Mouse (Mus musculus): ENCODE results near the gene 4930442H23Rik.
"Not testable (repeated sequence)": the region's sequence is repeated elsewhere in the genome, so short reads cannot be mapped to it uniquely, and the experiment has no call there.

The 4930442H23Rik gene

DNA sequence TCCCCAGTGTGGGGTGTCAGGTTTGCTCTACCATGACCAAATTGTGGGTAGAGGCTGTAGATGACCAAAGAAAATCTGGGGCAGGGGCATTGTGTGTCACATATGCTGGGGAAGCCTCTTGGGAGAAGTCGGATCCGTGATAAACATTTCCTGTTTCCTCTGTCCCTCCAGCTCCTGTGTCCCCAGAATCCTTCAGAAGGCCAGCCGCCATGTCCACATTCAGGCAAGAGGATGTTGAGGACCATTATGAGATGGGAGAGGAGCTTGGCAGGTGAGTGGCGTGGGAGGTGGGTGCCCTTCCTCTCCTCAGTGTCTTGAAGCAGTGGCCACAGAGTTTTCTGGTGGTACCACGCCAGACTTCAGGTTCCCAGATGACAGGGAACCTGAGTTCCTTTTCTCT is at the start of gene 4930442H23Rik:
TSS of gene 4930442H23Rik (minus strand) at position 45 of the 400 bp plus-strand sequence.
- no peak for DNase-seq (ENCODE audit: low spot score in 2 of 2)

DNA sequence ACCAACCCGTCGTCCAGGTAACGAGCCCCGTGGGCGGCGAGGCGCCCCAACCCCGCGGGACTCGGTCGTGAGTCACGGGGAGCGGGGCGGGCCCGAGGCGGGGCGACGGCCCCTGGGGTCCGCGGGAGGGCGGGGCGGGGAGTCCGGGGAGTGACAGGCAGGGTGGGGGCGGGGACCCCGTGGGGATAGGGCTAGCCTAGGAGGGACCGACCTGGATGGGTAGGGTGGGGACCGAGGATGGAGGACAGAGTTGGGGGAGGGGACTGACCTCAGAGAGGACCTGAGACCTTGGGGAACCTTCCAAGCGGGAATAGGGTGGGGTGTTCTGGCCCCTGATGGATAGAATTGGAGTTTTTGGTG is 49.6 kb upstream of the 4930442H23Rik start:
- no peak for DNase-seq (ENCODE audit: low spot score in 2 of 2)

DNA sequence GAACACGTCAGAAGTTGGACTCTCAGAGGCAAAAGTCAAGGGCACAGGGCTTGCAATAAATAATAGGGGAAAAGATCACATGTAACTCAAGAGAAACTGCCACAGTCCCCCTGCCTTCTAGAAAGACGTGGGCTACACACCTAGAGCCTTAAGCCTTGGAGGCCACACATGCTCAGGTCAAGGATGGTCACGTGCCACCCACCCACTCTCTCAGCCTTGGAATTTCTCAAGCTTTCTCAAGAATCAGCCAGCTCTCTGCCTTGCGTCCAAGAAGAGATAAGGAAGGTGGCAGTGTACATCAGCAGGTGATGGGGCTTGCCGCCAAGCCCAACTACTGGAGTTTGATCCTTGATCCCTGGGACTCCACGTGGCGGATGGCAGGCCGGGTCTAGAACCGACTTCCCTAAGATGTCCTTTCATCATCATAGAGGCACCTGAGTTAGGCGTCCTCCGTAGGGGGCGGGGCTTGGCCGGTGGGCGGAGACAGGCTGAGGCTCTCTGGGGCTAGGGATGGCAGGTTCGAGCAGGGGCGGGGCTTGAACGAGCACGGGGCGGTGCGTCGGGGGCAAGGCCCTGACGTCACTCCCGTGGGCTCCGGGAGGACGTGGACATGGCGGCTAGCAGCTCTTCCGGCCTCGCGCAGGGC is 49.1 kb upstream of the 4930442H23Rik start, which contains the start of gene Zfr2:
TSS of gene Zfr2 (plus strand) at position 576 of the 646 bp plus-strand sequence.
- DNase-seq (ENCODE audit: low spot score in 2 of 2) = peak; percentile 90 to 93

DNA sequence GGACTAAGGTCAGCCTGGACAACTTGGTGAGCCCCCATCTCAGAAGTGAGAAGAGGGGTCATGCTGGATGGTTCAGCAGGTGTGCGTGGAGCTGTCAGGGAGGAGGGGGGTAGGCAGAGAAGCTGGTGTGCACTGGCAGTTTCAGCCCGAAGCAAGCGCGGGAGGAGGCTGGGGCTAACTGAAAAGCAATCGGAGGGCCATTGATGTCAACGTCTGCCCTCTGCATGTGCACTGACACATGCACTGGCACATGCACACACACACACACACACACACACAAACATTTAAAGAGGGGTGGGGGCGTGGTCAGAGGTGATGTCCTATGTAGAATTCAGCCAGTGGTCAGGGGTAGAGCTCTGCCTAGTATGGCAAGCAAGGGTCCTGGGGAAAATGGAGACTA is 47.8 kb upstream of the 4930442H23Rik start:
- no peak for DNase-seq (ENCODE audit: low spot score in 2 of 2)

DNA sequence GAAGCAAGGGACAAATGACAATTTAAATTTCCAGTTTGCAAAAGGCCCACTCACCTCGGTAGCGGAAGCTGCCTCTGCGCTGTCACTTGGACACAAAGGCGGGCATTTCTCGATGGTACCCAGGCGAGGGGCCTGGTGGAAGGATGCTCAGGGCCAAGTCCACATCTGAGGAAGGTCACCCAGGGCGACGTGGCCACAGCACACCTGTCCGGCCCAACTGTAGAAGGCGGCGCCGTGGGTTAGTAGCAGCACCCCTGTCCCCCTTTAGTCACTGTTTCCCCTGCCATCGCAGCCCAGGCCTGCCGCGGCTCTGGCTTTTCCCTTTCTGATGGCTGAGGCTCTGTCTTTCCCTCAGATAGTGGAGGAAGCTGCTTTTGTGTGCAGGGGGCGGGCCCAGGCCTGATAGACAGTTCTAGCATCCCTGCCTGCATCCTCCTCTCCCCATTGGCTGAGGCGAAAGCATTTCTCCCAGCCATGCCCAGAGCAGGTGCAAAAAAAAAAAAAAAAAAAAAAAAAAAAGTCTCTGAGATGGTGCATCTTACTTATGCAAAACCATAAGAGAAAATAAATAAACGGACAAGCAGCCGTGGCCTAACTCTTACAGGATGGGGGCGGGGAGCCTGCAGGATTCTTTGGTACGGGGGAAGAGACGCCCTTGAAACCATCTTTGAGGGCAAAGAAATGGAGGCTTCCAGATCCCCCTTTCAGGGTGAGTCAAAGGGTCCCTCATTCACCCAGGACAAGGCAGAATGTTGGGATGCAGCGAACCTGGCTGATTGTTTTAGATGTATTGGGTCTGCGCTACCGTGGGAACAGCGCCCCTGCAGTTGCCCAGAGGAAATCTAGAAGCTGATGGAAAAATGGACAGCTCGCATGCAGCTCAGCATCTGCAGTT is 47.0 kb upstream of the 4930442H23Rik start, which contains the start of gene Atcay:
TSS of gene Atcay (minus strand) at position 396 of the 895 bp plus-strand sequence.
- no peak for DNase-seq (ENCODE audit: low spot score in 2 of 2)

DNA sequence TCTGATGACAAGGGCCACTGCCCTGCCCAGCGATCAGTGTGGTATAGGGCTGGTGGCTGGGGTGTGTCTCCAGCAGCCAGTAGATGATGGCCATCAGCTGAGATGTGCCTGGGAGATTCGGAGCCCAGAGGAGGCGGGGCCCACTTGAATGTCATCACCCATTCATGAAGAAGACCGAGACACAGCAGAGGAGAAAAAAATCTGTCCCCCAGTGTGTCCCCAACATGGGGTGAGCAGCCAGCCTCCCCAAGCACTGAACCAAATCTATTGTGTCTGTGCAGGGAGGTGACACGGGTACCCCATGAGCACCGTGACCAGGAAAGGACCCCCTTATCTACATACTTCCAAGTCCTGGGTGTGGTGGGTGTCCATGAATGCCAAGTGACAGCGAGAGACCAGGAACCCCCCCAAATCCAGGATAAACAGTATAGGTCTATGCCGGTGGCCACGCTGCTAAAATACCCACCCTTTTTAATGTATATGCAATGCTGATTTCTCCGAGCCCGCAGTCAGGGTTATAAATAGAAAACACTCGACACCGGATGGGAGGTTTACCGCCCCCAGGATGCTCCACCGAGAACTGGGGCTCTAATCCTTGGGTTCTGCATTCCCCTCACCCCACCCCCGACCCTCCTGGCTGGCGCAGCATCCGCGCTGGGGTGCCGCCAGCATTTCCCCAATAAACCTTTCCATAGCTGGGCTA is 46.2 kb upstream of the 4930442H23Rik start:
- no peak for DNase-seq (ENCODE audit: low spot score in 2 of 2)

DNA sequence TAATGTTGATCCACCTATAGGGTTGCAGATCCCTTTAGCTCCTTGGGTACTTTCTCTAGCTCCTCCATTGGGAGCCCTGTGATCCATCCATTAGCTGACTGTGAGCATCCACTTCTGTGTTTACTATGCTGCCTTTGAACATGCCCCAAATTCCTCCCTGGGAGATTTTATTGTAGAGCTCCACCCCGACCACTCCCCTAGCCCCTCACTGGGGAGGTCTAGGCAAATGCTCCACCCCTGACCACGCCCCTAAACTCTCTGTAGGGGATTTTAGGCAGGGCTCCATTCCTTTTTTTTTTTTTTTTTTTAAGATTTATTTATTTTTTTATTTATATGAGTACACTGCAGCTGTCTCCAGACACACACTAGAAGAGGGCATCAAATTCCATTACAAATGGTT is 40.1 kb upstream of the 4930442H23Rik start:
- DNase-seq (ENCODE audit: low spot score in 2 of 2) = not testable (repeated sequence)

DNA sequence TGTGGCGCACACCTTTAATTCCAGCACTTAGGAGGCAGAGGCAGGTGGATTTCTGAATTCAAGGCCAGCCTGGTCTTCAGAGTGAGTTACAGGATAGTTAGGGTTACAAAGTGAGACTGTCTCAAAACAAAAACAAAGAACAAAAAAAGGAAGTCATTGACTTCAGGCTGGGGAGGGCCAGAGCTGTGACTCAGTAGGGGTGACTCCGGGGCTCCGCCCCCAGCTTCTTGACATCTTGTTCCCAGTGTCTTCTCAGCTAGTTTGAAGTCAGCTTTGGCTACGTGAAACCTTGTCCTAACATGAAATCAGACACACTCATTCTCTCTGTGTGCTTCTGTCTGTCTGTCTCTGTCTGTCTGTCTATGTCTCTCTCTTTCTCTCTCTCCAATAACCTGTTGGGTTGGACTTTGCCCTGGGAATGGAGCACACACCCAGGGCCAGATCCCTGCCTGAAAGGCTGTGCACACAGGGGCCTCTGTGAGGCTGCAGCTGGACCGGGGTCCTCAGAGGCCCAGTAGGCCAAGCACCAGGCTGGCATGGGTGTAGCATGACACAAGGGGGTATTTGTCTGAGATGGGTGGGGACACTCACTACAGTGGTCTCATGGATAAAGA is 37.9 kb upstream of the 4930442H23Rik start:
- peak; percentile 21 to 35 for DNase-seq (ENCODE audit: low spot score in 2 of 2)

DNA sequence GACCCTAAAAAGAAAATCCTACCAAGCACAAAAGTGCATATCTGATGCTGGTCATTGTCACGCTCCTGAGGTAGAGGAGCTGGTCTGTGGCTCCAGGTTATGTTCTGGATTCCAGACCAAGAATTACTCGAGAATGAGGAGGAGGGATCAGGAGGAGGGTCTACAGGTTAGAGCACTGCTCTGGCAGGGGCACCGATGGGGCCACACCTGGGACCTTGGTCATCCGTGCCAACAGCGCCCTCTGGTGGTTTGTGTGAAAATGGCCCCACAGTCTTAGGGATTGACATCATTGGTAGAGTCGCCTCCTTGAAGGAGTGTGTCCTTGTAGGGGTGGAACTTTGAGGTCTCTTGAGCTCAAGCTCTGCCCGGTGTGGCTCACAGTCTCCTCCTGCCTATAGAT is 34.3 kb upstream of the 4930442H23Rik start:
- peak; percentile 65 to 68 for DNase-seq (ENCODE audit: low spot score in 2 of 2)

DNA sequence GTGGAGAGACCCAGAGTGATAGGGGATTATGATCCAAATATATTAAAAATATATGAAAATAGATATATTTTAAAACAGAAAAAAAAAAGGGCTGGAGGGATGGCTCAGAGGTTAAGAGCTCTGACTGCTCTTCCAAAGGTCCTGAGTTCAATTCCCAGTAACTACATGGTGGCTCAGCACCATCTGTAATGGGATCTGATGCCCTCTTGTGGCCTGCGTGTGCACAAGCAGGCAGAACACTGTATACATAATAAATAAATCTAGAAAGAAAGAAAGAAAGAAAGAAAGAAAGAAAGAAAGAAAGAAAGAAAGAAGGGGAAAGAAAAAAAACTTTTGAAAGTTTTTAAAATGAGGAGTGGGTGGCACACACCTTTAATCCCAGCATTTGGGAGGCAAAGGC is 33.6 kb upstream of the 4930442H23Rik start:
- DNase-seq (ENCODE audit: low spot score in 2 of 2) = not testable (repeated sequence)

DNA sequence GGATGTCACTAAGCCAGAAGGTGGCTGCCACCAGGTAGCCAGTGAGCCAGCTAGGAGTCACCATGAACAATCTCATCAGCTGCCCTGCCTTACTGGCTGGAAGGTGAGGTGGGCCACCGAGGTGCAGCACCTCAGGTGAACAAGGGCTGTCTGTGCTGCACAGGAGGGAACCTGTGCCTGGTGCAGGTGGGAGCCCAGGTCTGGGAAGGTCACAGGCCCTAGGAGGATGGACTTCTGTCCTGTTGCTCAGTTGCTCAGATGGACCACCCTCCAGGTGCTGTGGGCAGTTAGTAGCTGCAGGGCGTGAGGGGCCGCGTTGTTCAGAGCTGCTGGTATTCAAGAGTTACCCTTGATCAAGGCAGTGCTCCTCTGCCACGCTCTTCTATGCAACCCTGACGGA is 33.2 kb upstream of the 4930442H23Rik start:
- DNase-seq (ENCODE audit: low spot score in 2 of 2) = no peak

DNA sequence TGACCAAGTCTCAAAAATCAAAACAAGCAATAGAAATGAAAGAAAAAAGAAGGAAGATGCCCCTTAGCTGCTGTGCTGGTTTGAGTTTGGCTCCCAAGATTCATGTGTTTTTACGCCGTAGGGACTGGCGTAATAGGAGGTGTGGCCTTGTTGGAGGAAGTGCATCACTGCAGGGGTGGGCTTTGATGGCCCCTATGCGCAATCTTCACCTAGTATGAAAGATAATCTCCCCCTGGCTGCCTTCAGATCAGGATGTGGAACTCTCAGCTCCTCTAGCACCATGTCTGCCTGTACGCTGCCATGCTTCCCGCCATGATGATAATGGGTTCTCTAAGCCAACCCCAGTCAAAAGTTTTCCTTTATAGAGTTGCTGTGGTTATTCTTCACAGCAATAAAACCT is 32.6 kb upstream of the 4930442H23Rik start:
- no peak for DNase-seq (ENCODE audit: low spot score in 2 of 2)

DNA sequence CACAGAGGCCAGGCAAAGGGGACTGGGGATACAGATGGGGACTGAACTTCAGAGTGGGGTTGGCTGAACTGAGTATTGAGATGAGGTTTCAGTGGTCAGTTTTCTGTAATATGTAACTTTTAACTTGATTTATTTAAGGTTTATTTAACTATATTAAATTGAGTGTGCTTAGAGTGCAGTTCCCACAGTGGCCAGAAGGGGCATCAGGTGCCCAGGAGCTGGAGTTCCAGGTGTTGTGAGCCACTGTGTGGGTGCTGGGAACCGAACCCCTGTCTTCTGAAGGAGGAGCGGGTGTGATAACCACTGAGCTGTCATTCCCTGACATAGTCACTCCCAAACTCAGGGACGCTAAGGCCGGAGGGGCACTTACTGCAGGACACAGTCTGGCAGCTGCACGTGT is 26.5 kb upstream of the 4930442H23Rik start:
- DNase-seq (ENCODE audit: low spot score in 2 of 2) = no peak

DNA sequence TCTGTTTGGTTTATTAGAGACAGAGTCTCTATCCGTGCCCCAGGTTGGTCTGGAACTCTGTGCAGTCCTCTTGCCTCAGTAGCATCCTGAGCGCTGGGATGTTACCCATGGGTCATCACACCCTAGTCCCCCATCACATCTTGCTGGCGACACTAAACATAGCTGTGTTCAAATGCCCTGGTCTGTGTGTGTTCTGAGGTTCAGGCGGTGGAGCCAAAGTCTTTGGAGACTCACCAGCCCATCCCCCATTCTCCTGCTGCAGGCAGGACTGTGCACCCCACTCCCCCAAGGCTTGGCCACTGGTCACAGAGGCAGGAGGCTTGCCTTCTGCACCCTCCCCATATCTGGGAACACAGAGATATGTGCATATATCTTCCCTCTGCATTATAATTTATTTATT is 20.5 kb upstream of the 4930442H23Rik start:
- DNase-seq (ENCODE audit: low spot score in 2 of 2) = no peak

DNA sequence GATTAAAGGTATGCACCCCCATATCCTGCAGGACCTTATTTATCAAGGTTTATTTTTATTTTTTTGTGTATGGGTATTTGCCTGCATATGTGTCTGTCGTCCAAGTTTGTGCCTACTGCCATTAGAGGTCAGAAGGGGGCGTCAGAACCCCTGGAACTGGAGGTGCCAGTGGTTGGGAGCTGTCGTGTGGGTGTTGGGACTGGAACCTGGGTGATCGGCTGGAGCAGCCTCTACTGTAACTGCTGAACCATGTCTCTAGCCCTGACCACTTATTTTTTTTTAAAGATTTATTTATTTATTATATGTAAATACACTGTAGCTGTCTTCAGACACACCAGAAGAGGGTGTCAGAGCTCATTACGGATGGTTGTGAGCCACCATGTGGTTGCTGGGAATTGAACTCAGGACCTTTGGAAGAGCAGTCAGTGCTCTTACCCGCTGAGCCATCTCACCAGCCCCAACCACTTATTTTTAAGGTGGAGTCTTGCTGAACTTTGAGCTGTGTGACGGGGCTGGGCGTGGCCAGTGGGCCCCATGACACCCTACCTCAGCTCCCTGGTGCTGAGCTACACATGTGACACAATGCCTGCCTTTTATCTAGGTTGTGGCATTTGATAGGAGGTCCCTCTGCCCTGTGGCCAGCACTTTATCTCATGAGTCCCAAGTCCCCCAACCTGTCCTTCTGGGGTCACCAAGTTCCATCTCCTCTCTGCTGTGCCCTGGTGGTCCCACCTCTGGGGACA is 19.5 kb upstream of the 4930442H23Rik start:
- no peak for DNase-seq (ENCODE audit: low spot score in 2 of 2)

DNA sequence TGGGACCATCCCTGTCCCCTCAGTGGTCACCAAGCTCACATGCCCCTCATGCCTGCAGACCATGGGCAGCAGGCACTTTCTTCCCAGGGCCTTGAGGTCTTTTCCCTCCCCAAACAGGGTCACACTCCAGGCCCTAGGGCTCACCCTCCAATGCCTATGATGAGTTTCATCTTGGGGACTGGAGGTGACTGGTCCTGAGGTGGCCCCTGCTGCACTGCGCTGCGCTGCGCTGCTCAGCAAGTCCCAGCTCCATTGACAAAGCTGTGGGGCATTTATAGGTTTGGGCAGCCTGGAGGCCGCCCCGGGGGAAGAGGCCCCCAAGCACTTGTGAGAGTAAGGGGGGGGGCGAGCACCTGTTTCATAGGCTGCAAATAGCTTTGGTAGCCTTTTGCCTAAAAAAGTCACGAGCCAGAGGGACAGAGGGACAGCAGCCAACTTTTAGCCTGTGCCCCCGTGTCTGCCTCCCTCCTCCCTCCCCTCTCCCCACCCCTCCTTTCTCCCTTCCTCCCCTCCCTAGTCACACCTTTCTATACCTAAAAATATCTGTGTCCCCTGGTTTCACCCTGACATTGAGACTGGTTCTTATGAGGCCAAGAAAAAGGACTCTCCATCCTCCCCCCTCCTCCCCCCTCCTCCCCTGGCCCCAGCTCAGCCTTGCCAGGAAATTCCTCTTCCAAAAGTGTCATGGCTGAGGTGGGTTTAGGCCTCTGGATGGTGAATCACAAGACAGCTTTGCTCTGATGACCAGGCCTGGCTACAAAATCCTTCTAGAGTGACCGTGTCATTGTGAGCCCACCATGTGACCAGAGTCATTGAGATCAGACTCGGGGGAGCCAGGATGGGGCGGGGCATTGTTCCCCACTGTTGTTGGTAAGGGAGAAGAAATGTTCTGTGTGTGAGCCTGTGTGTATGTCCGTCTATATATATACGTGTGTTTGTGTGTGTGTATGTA is 18.4 kb upstream of the 4930442H23Rik start, which contains the start of gene Nmrk2:
TSS of gene Nmrk2 (minus strand) at position 245 of the 952 bp plus-strand sequence.
- DNase-seq (ENCODE audit: low spot score in 2 of 2) = no peak

DNA sequence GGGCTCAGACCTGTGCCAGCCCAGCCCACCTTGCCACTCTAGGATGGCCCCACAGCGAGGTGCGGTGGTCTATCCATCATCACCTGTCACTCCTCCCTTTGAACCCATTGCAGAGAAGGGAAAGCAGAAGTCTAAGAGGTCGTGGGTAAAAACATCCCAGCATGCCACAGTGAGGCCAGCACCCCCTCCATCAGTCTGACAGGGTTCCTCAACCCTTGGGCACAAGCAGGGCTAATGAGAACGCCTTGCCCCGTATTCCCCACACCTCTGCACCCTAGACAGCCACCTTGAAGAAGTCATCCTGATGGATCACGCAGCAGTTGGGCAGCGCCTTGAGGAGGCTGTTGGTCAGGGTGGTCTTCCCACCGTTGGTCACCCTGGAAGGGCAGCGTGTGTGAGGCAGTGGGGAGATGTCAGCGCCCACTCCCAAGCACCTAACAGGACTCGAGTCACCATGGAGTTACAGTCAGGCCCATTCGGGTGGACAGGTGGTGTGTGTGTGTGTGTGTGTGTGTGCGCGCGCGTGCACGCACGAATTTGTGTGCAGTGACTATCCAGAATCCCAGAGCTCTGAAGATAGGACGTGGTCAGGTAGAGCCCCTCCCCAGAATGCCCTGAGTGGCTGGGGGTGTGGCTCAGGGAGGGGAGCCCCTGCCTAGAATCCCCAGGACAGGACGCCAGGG is 17.1 kb upstream of the 4930442H23Rik start:
- no peak for DNase-seq (ENCODE audit: low spot score in 2 of 2)

DNA sequence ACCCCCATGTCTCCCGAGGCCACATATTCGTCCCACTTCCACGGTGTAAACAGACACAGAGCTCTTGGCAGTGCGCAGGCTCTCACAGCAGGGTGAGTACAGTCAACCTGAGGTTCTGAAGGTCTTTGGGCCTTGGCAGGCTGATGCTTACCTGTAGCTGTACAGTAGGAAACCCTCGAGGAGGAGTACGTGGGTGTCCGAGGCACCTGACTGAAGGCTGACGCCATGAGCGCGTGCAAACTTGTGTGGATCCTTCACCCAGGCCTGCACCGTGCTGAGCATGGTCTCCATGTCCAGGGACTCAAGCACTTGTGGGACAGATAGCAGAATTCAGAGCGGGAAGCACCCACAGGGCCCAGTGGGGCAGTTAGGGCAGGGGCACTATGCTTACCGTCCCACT is 16.5 kb upstream of the 4930442H23Rik start:
- DNase-seq (ENCODE audit: low spot score in 2 of 2) = no peak

DNA sequence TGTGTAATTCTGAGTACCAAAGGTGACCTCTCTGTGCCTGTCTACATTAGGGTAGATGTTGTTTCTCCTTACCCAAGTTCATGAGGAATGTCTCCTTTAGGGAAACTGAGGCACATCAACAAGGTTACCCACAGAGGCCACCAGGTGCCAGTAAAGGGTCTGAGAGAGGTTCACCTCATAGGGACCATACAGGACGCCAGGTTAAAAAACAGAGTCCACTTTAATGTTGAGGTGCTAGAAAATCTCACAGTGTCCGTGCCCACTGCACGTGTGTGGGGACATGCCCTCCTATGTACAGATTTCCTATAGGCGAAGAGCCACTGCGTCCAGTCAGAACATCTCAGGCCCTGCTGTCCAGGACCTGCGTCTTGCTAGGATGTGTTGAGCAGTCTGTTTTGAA is 15.3 kb upstream of the 4930442H23Rik start:
- no peak for DNase-seq (ENCODE audit: low spot score in 2 of 2)
